Mouse (Mus musculus) adrenal gland, adult 18-20 months (tissue): ENCODE results near the gene Ptpn18. TPM values are rescaled to one million over a fixed set of nuclear protein-coding genes. Genes with fewer than 3 reads are reported as not detected.
A peak's percentile ranks its signal among the peaks of the same experiment; 100 is the strongest.
"Not testable (repeated sequence)": the region's sequence is repeated elsewhere in the genome, so short reads cannot be mapped to it uniquely, and the experiment has no call there.

ENCODE experiments used
- DNase-seq, 2 experiments: peaks; one replicate each; pipeline ENCODE4 v3.0.0; 2021 to 2022; ENCODE audit warnings: low spot score in 2 of 2
- long read RNA-seq, 2 experiments: library from polyadenylated mRNA; stranded (forward); transcript quantifications; one replicate each; pipeline ENCODE4 v2.0.0; 2021
- total RNA-seq, 2 experiments: library from RNA; stranded (reverse); gene quantifications; 1 replicate in 1 of 2; 2 replicates in 1 of 2; pipeline ENCODE4 v1.2.3; 2021

The Ptpn18 gene
- total RNA-seq = 1 to 10 TPM; 3.1 to 8.9 TPM
- long read RNA-seq, experiment 1, partial matches to known transcripts = 3 of 5 reads
- long read RNA-seq, experiment 1, other reads (novel, unspliced or antisense) = 2 of 5 reads
- long read RNA-seq, experiment 2, partial matches to known transcripts = 4 of 4 reads
- long read RNA-seq, experiment 2, other reads (novel, unspliced or antisense) = 0 of 4 reads

- DNase-seq = peak; percentile 92
These were observed at the start of gene Ptpn18 for GRCm38 (mm10) chr1:34459284-34460060. Gene Ptpn18, plus strand, starts transcription at chr1:34459762.

DNA sequence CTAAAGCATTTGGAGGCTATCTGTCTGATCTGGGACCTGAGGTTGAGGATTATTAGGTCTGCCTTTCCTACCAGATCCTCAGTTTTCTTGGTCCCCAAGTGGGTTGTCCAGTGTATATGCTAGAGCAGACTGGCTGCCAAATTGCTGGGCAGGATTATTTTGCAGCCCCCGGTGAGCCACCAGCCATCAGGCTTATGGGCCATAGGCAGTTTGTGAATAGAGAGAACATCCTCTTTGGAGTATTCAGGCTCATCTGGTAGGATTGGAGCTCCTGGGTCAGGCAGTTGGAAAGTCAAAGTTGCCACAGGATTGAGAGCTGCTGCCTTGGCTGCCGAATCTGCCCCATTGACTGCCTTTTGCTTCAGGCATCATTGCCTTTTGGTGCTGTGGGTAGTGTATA is 31.1 kb upstream of the Ptpn18 start:
- DNase-seq = no peak

GRCm38 (mm10) chr1:34429281-34429680 is 30.3 kb upstream of the Ptpn18 start:
- DNase-seq = no peak

- no peak for DNase-seq
These were observed 28.6 kb upstream of the Ptpn18 start for GRCm38 (mm10) chr1:34430981-34431380.

GRCm38 (mm10) chr1:34431431-34431830 is 28.1 kb upstream of the Ptpn18 start:
- no peak for DNase-seq

DNA sequence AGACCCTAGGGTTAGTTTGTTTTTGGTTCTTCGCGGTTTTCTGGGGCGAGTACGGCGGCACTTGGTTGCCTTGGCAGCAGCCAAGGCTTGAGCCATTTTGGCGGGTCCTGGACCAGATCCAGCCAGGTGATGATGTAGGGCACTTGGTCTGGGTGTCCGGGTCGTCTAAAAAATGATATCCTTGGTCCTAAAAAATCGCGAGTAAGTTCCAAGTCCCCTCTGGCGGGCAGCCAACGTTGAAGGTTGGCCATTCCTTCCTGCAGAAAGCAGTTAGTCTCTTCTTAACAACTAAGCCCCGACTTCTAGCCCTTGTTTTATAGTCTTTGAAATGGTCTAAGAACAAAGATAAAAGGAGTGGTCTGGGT is 27.2 kb upstream of the Ptpn18 start:
- peak in 1 of 2 experiments; percentile 29 for DNase-seq

GRCm38 (mm10) chr1:34432776-34433481 is 26.6 kb upstream of the Ptpn18 start:
- DNase-seq = peak in 1 of 2 experiments; percentile 21

DNA sequence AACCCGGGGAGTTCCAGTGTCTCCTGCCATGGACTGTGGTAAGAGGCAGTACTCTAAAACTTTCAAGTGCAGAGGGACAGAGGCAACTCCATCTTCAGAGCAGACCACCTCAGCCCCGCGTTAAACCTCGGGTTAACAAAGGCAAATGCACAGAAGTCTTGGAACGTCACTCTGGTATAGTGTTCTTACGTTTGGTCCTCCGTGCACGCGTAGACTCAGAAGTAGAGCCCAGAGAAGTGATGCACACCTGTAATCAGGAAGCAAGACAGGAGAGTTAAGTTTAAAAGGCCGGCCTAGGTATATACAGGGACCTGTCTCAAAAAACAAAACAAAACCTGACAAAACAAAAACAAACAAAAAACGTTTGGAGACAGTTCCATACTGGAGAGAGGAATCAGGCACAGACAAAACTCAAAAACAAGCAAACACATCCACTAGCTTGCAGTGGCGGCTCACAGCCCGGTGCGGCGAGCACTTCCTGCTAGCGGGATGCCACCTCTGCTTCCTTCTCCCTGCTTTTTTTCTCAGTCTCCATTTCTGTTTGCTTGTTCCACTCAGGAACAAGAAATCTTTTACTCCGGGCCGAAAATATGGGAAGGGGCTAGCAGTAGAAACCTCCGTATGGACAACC is 25.6 kb upstream of the Ptpn18 start:
- DNase-seq = peak in 1 of 2 experiments; percentile 12

DNA sequence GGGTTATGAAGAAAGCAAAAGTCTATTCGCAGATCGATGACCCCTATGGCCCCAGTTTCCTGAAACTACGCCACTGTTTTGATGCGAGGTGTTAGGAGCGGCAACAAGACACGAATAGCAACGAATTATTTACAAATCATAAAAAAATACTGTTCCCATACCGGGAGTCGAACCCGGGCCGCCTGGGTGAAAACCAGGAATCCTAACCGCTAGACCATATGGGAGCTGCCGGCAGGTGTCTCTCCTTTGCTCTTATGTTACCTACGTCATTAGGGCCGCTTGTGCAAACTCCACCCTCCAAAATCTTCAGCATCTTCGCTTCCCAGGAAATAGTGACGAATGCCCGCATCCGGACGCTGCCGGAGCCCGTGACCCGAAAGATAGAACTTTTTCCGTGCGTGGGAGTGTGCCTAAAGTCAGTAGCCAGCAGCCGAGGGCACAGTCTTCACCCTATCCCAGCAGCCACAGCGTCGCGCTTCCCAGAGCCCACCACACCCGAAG is 24.9 kb upstream of the Ptpn18 start:
- DNase-seq = peak; percentile 92 to 98

- no peak for DNase-seq
These were observed 24.0 kb upstream of the Ptpn18 start for GRCm38 (mm10) chr1:34435371-34436120.

GRCm38 (mm10) chr1:34436374-34436773 is 23.2 kb upstream of the Ptpn18 start:
- no peak for DNase-seq

- not testable (repeated sequence) for DNase-seq
These were observed 22.2 kb upstream of the Ptpn18 start for GRCm38 (mm10) chr1:34437366-34437765.

DNA sequence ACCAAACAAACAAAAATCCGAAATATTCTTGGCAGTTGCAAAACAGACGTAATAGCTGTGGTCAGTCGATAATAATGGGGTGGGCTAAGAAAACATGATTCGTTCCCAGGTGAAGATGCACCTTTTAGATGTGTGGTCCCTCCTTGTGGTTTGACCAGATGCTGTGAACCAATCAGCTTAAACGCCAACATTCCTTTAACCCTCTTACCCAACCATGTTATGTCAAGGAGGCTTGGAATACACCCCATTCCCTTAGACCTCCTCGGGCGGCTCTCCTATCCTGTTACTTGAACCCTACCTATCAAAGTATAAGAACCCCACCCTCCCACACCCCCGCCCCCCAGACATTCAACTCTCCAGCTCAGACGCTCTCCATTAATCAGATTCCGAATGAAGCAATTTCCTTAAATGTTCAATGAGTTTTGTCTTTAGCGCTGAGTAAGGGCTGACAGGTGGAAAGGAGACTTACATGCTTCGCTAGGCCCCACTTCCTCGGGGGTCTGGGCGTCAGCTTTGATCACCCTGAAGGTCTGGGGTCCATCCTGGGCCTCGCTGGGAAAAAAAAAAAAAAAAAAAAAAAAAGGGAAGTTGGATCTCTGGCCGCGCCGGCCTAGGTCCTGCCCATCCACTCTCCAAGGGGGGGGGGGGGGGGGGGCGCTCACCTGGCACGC is 21.0 kb upstream of the Ptpn18 start:
- no peak for DNase-seq

DNA sequence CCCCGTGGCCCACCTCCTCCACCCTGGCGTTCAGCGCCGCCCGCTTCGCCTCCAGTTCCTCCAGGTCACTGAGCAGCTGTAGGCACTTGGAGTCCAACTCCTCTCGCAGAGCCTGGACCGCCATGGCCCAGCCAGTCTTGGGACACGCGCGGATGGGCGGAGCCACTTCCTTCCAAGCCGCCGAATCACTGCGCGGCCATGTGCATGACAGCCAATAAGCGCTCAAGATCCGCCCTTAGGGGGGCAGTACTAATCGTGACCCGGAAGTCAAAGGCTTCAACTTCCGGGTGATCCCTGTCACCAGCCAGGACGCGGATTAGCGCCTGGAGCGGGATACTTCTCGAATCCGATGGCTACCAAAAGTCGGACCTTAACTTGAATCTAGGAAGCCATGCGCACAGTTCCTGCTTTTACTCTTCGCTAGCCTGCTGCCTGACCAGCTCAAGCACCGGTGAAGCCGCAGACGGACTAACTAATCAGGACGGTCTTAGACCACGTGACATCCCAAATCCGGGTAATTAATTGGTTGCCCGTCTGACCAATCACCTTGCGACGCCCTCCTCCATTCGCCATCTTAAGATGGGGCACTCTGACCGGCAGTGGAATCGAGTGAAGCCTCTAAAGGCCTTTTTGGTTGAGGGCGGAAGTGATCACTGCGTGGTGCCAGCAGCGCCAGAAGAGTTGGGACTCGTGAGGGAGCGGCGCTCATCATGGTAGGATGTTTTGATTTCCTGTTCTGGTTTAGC is 20.2 kb upstream of the Ptpn18 start, which contains the start of the genes Ccdc115 and Imp4:
Ccdc115 (minus strand) TSS at position 458 of the 746 bp plus-strand sequence.
Imp4 (plus strand) TSS at position 637 of the 746 bp plus-strand sequence.
- peak; percentile 86 to 88 for DNase-seq

GRCm38 (mm10) chr1:34439961-34440630 is 19.5 kb upstream of the Ptpn18 start:
- DNase-seq = peak in 1 of 2 experiments; percentile 17

- no peak for DNase-seq
These were observed 16.4 kb upstream of the Ptpn18 start for GRCm38 (mm10) chr1:34443124-34443523.

DNA sequence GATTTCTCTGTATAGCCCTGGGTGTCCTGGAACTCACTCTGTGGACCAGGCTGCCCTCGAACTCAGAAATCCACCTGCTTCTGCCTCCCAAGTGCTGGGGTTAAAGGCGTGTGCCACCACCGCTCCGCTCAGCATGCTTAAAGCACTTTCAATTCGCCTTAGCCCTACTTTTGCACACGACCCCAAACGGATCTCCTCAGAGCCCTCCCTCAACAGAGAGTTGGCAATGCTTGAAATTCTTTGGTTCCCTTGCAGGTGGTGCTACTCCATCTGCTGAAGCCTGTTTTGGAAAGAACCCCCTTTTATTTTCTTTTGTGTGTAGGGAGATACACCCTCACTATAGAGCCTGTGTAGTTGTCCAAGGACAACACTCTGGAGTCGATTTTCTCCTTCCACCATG is 1.1 kb upstream of the Ptpn18 start:
- no peak for DNase-seq

- peak in 1 of 2 experiments; percentile 38 for DNase-seq
These were observed 489 bp downstream of the Ptpn18 start for GRCm38 (mm10) chr1:34460061-34460441.

- peak; percentile 38 to 51 for DNase-seq
These were observed 3.2 kb downstream of the Ptpn18 start for GRCm38 (mm10) chr1:34462766-34463165.
